Mouse (Mus musculus) CD4-positive, CD25-positive, alpha-beta regulatory T cell, adult 2 months (primary cell): ENCODE results near the gene Mettl22.

Experiments used
- DNase-seq: peaks from one replicate; pipeline ENCODE4 v3.0.0-alpha.2; 2012; ENCODE audit warnings: low read depth, low spot score

Gene Mettl22

GRCm38 (mm10) chr16:8470603-8471481 is at the start of gene Mettl22:
Gene Mettl22 (plus strand): TSS chr16:8470788.
- DNase-seq: peak; percentile 96

- DNase-seq: no peak
Measured at GRCm38 (mm10) chr16:8420842-8421241, 49.7 kb upstream of the Mettl22 start.

- DNase-seq: no peak
Measured at GRCm38 (mm10) chr16:8423626-8424114, 46.9 kb upstream of the Mettl22 start.

GRCm38 (mm10) chr16:8424161-8424970 is 46.2 kb upstream of the Mettl22 start:
- no peak for DNase-seq

GRCm38 (mm10) chr16:8424971-8425330 is 45.6 kb upstream of the Mettl22 start, which contains the start of gene Tmem114:
Gene Tmem114 (minus strand): TSS chr16:8425136.
- no peak for DNase-seq

- DNase-seq: no peak
Measured at GRCm38 (mm10) chr16:8425736-8426135, 44.9 kb upstream of the Mettl22 start.

GRCm38 (mm10) chr16:8429531-8429930 is 41.1 kb upstream of the Mettl22 start:
- no peak for DNase-seq

- DNase-seq: no peak
Measured at GRCm38 (mm10) chr16:8432616-8433015, 38.0 kb upstream of the Mettl22 start.

GRCm38 (mm10) chr16:8444911-8445310 is 25.7 kb upstream of the Mettl22 start:
- DNase-seq: no peak

GRCm38 (mm10) chr16:8446256-8446655 is 24.3 kb upstream of the Mettl22 start:
- no peak for DNase-seq

- no peak for DNase-seq
Measured at GRCm38 (mm10) chr16:8453301-8453700, 17.3 kb upstream of the Mettl22 start.

- DNase-seq: peak; percentile 38
Measured at GRCm38 (mm10) chr16:8455221-8455620, 15.4 kb upstream of the Mettl22 start.

- DNase-seq: no peak
Measured at GRCm38 (mm10) chr16:8458391-8458790, 12.2 kb upstream of the Mettl22 start.

GRCm38 (mm10) chr16:8459098-8459497 is 11.5 kb upstream of the Mettl22 start:
- DNase-seq: peak; percentile 86

- DNase-seq: no peak
Measured at GRCm38 (mm10) chr16:8470132-8470531, 456 bp upstream of the Mettl22 start.

- no peak for DNase-seq
Measured at GRCm38 (mm10) chr16:8487396-8488005, 16.9 kb downstream of the Mettl22 start.

- no peak for DNase-seq
Measured at GRCm38 (mm10) chr16:8489340-8489739, 18.8 kb downstream of the Mettl22 start.

GRCm38 (mm10) chr16:8491743-8492490 is 21.3 kb downstream of the Mettl22 start:
- DNase-seq: no peak

GRCm38 (mm10) chr16:8494268-8494667 is 23.7 kb downstream of the Mettl22 start:
- peak; percentile 75 for DNase-seq

GRCm38 (mm10) chr16:8496967-8497366 is 26.4 kb downstream of the Mettl22 start:
- DNase-seq: no peak

GRCm38 (mm10) chr16:8504271-8504670 is 33.7 kb downstream of the Mettl22 start:
- no peak for DNase-seq
